Mouse (Mus musculus): ENCODE measurements around the gene Fntb.
A peak's percentile ranks its signal among the peaks of the same experiment; 100 is the strongest.

The Fntb gene

GRCm38 (mm10) chr12:76954698-76955423 lies 189.5 kb downstream of the Fntb start:
- DNase-seq (ENCODE audit: low spot score) = peak; percentile 66

- peak; percentile 62 for DNase-seq (ENCODE audit: low spot score)
Observed at GRCm38 (mm10) chr12:76957688-76958087, 192.3 kb downstream of the Fntb start.

GRCm38 (mm10) chr12:76961052-76961931 lies 195.9 kb downstream of the Fntb start:
- no peak for DNase-seq (ENCODE audit: low spot score)

GRCm38 (mm10) chr12:76961932-76962891 lies 196.8 kb downstream of the Fntb start, which contains the start of gene Max:
Gene Max, minus strand, starts transcription at chr12:76962201.
- peak; percentile 99 for DNase-seq (ENCODE audit: low spot score)

GRCm38 (mm10) chr12:76965089-76965488 lies 199.7 kb downstream of the Fntb start:
- no peak for DNase-seq (ENCODE audit: low spot score)

- DNase-seq (ENCODE audit: low spot score) = peak; percentile 18
Observed at GRCm38 (mm10) chr12:76965876-76966275, 200.5 kb downstream of the Fntb start.
